Mouse (Mus musculus) adrenal gland, adult 18-20 months (tissue): Measurements from ENCODE around the gene Sf3a3. TPM values are rescaled to one million over a fixed set of nuclear protein-coding genes. Genes with fewer than 3 reads are reported as not detected.
"Not testable (repeated sequence)": the region's sequence is repeated elsewhere in the genome, so short reads cannot be mapped to it uniquely, and the experiment has no call there.

Source experiments
- DNase-seq, 2 experiments: peaks; one replicate each; pipeline ENCODE4 v3.0.0; 2021 to 2022; ENCODE audit warnings: low spot score in 2 of 2
- total RNA-seq, 2 experiments: library from RNA; stranded (reverse); gene quantifications; 1 replicate in 1 of 2; 2 replicates in 1 of 2; pipeline ENCODE4 v1.2.3; 2021

The Sf3a3 gene
- total RNA-seq, 2 experiments from 2014 or later: 33.1 to 34.9 TPM

DNA sequence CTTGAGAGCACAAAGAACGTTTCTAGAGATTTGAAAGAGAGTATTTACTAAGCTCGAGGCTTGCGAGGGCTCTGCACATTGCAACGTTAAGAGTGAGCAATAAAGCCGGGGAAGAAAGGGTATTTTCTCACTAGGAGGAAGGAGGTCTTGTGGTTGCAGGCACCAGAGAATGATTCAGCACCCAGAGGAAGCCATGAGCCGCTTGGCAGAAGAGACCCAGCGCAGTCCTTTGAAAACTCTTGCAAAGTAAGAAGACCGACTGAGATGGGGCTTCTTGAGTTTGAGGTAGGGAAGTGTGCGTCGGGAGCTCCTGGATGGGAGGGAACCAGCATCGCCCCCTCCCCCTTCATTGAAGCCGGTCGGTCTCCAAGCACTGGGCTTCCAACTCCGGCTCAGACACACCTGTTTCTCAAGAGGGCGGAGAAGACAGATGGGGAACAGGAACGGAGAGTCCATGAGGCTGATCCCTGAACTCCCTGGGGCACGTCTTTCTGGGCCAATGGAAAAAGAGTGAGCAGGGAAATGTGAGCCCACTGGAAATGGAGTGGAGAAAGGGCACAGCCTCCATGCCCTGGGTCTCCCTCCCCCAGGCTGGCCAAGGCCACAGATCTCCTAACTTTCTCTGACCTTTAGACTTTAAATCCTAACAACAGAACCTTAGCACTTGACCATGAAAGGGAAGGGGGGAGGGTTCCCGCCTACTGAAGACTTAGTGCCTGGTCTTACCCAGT lies 18.6 kb upstream of the Sf3a3 start:
- no peak for DNase-seq

DNA sequence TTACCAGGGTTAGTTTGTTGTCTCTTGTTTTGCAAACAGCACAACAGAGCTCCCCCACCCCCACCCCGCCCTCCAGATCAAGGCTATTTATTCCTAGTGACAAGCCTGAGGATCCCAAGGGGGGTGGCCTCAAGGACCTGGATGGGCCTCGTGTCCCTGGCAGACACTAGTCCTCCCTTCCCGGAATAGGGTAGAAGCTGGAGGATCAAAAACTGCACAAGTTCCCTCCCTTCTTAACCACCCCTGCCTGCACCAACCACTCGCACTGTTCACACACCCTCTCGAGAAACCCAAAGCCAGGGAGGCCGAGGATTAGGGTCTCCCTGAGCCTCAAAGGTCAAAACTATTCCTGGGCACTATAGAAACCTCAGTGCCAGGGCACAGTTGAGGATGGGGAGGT lies 14.8 kb upstream of the Sf3a3 start:
- no peak for DNase-seq

DNA sequence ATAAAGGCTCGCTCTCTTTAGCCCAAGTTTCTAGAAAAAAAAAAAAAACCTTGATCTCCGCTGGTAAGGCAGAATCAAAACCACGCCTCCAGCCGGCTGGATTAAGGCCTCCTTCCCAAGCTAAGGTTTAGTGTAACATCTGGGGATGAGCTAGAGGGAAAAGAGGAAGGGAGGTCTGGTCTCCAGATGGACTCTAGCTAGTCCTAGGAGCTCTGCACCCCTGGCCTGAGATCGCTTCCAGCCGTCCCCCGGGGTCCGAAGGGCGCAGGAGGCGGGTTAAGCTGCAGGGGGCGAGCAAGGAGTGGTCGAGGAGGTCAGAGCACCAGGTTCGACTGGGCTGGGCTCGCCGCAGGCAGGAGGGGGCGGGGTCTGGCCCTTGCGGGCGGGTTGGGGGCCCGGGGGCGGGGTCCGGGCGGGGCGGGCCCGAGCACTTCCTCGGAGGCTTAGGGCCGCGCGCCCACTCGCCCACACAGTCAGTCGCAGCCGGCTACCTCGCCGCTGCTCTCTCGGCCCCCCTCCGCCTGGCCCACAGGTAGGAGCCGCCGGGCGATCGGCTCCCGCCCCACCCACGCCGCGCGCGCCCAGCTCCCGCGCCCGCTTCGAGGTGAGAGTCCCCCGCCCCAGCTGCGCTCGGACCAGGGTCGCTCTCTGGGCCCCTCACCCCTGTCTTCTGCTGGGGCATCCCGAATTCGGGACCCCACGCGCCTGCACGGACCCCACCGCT lies 14.2 kb upstream of the Sf3a3 start, which contains the start of gene Fhl3:
Gene Fhl3 (plus strand): TSS at position 454 of the 724 bp plus-strand sequence.
- DNase-seq: peak; percentile 53 to 70

DNA sequence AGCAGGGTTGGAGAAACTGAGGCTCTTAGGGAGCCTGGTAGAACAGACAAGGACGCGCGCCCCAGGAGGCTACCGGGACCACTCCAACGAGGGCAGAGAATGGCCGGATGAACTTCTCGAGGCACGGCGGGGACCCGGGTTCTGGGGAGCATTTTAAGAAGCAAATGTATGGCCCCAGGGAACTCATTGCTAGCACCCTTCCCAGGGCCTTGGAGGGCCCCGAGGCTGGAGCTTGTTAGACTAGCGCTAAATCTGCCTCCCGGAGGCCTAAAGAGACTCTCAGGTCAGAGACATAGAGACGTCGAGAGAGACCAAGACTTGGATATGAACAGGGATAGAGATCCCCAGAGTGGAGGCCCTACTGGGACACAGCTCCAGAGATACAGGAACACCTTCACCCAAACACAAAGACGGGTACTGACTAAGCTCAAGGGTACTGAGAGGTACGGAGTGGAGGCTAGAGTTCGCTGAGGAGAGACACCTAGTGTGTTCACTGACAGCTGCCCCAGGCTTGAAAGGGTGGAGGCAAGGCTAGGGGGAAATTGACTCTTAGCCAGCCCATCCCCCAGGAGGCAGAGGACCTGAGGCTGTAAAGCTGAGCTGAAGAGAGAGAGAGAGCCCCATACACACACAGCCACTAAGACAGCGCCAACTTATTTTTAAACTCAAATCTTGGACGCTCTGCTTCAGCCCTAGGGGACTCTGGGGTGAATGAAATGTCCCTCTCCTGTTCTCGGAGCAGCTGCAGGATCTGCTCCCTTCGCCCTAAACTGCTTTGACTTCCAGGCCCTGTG lies 13.3 kb upstream of the Sf3a3 start:
- DNase-seq: peak; percentile 12 to 33

DNA sequence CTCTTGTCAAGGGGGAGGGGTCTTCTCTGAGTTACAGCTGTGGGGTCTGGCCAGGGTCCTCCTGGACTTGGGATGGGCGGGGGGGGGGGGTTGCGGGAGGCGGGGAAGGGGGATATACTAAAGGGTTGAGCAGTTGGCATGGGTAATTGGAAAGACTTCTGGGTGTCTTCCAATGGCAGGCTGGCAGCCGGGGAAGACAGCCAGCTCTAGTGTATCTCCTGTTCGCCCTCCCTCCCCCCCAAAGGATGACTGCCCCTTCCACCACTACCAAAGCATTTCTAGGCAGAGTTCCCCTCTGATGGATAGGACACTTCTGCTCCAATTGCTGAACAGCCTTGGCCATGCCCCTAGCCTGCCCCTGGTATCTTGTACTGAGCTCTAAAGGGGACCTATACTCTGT lies 12.7 kb upstream of the Sf3a3 start:
- no peak for DNase-seq

DNA sequence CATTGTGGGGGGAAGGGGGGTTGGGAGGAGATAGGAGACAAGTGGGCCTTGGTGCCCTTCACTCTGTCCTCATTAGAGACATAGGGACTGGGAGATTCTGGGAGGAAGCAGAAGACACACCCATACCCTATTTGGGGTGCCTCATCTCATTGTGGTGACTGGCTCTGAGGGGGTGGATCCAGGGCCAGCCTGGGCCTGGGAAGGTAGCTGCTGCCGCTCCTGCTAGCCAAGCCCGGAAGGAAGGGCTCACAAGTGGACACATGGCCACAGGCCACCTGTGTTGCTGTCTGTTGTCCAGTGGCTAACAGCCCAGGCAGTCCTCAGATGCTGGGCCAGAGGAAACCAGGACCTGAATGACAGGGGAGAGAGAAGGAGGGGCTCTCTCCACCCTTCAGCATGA lies 11.2 kb upstream of the Sf3a3 start:
- no peak for DNase-seq

DNA sequence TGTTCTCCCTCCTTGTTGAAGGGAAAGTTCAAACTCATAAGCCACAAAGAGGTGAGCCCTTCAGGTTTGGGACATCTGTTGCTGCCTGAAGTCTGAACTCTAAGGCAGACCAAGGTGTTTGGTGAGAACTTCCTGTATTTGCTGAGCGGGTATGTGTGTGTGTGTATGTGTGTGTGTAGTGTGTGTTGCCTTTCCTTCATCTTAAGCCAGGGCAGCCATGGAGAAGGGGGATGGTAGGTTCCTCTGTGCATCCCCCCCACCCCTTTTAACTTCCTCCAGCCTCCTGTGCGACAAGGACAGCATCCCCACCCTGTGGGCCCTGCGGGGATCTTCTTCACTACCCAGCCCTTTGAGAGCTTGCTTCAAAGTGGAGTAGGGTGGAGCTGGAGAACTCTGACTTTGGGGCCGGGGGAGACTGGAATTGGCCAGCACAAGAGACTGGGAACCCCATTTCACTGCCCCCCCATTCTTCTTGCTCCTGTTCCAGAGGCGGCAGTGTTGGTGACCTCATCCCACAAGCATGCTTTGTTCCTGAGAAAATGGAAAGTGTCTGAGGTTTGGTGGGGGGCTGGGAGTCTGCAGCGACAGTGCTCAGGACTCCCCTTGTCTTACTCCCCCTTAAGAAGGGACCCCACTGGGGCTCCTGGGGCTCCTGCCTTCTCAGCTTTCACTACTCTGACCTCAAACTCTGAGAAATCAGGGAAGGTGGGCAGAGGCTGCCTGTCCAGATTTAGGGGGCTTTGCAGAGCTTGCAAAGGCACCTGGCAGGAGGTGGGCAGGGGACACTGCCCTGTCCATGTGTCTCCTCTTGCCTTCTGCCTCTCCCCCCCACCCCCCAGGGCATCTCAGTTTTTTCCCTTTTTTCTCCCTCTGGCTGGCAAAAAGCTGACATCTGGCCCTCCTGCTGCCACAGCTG lies 10.4 kb upstream of the Sf3a3 start:
- no peak for DNase-seq

DNA sequence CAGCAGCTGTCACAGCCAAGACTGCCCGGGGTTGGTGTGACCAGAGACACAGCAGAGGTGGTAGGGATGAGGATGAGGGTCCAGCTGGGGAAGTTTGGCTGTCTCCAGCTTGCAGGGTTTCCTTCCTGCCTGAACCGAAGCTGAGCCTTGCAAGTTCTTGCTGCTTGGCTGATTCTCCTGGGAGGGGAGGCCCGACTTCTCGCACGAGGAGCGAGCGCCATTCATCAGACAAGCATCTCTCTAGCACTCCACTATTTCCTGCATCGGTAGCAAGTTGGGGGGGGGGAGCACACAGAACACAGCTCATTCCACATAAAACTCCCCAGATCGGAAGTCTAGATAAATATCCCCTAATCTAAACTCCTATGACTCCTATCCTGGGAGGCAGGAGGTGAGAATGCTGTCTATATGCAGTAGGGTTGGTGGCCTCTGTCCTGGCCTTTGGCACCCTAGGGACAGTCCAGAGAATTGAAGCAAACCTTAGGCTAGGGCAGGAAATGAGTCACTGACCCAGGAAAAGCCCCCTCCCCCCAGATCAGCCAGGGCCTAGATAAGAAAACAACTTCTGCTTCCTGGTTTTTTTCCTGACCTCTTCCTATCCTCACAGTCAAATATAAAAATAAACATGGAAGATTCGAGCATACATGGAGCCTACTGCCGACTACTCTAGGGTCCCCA lies 9.6 kb upstream of the Sf3a3 start:
- peak; percentile 21 to 34 for DNase-seq

DNA sequence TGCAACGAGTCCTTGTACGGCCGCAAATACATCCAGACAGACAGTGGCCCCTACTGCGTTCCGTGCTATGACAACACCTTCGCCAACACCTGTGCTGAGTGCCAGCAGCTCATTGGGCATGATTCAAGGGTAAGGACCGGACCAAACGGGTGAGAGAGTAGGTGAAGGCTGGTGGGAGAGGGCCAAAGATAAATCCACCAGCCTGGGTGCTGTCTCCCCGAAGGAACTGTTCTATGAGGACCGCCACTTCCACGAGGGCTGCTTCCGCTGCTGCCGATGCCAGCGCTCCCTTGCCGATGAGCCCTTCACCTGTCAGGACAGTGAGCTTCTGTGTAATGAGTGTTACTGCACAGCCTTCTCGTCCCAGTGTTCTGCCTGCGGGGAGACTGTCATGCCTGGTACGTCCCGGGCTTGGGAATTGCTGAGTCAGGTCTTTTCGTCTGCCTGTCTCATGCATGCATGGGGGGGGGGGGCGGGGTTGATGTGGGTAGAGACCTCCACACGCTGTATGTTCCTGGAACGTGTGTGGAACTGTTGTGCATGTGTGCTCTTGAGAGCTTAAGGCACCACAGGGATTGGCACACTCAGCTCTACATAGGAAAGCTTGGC lies 8.8 kb upstream of the Sf3a3 start:
- DNase-seq: no peak

DNA sequence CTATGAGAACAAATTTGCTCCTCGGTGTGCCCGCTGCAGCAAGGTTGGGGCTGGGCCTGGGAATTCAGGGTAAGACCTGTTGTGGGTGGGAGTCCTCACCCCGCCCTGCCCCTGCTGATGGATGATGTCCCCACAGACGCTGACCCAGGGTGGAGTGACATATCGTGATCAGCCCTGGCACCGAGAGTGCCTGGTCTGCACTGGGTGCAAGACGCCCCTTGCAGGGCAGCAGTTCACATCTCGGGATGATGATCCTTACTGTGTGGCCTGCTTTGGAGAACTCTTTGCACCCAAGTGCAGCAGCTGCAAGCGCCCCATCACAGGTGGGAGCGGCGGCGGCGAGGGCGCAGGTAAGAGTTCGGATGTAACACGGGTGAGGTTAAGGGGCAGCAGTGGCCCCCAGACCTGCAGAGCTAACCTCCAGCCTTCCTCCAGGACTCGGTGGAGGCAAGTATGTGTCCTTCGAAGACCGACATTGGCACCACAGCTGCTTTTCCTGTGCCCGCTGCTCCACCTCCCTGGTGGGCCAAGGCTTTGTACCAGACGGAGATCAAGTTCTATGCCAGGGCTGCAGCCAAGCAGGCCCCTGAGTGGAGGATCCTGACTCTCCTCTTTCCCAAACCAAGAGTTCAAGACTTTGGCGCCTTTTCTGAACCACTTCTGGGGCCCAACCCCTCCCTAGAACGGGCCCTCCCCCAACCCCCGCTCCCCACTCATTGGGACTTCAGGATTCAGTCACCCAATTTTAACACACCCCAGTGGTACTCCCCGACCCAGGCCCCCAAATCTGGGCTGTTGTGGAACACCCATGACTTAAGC lies 7.0 kb upstream of the Sf3a3 start:
- DNase-seq: not testable (repeated sequence)

DNA sequence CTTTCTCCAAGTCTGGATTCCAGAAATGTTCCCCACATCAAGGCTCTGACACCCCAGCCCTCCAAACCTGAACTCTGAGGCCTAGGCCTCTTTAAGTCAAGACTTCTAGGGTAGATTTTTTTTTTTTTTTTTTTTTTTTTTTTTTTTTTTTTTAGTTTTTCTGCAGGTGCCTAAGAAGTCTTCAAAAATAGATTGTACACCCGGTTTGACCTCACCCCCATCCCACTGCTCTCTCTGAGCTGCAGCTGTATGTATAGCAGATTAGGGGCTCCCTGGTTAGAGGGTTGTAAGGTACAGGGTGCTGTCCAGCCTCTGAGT lies 6.4 kb upstream of the Sf3a3 start:
- DNase-seq: not testable (repeated sequence)

DNA sequence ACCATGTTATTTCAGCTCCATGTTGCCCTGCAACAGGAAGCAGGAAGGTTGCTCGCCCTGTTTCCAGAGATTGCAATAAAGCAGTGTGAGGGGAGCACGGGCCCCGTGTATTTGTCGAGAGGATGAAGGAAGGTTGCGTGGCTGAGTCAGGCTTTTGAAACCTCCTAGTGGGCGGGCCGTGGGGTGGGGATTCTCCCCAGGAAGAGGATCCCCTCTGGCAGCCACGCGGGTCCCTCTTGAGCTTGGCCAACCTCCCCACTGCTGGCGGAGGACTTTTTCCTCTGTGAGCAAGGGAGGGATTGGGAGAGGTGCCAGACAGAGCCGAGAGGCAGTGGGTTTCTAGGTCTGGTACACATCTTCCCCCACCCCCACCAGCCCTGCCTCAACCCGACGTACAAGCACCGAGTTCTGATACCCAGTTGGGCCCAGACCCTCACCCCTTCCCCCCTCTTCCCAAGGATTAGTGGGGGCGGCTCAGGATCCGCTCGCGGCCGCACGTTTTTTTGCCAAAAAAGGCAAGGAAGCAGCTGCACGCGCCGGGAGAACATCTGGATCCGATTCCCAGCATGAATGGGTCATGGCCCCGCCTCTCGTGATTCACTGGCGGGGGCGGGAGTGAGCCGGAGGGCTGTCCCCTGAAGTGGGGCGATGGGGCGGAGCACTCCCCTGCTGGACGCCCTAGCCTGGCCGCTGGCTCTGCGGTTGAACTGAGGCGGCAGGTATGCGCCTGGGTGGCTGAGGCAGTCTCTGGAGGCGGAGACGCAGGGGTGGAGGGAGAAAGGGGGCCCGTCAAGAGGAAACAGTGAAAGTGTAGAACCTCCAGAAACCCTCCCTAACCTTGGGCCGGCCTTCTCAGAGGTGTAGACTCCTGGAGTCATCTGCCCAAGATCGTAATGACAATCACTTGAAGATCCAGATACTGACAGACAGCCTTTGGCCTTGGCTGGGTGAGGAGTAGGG lies 5.8 kb upstream of the Sf3a3 start:
- DNase-seq: peak; percentile 93

DNA sequence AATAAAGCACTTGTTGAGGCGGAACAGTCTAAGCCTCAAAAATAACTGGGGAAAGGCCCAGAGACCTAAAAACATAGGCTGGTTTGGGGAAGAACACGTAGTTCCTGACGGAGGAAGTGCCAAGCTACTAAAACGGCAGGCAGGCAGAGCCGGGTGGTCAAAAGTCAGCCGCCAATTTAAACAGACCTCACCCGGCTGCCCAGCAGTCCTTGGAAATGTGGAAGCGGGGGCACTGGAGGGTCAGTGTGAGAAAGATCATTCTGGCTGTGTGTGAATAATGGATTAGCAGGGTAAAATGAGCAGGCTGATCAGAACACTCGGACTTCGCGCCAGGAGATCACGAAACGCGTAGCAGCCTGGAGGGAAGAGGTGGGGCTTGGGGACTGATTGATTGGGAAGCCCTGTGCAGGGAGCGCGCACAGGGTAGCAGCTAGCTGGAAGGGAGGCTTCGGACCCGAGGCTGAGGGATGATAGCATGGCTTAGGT lies 4.6 kb upstream of the Sf3a3 start:
- DNase-seq: peak; percentile 49 to 57

DNA sequence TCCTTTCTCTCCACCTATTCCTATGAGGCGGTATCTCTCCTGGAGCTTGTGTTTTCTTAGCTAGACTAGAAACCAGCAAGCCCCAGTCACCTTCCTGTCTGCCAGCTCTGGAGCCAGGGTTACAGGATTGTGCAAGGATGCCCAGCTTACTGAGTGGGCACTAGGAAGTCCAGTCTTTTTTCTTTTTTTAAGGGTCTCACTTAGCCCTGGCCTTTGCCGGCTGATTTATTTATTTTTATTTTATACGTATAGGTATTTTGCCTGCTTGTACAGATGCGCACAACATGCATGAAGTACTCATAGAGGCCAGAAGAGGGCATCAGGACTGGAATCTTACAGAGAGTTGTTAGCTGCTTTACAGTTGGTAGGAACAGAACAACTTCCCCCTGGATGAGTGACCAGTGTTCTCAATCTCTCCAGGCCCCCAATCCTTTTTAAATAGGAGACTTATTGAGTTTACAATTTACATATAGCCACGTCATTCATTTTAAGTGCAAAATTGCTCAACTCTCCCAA lies 3.7 kb upstream of the Sf3a3 start:
- peak in 1 of 2 experiments; percentile 22 for DNase-seq

DNA sequence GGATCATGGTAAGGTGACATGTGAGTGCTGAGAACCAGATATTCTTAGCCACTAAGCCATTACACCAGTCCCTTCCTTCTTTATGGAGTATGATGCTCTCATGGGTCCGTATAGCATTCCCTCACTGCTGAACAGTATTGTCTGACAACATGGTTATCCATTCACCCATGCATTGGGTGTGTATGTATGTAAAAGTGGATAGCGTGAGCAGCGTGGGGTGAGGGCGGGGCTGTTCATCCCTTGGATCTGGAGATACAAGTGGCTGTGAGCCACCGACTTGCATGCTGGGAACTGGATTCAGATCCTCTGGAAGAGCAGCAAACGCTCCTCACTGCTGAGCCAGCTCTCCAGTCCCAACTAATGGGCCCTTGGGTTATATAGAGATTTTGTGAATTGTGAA lies 2.0 kb upstream of the Sf3a3 start:
- DNase-seq: no peak

DNA sequence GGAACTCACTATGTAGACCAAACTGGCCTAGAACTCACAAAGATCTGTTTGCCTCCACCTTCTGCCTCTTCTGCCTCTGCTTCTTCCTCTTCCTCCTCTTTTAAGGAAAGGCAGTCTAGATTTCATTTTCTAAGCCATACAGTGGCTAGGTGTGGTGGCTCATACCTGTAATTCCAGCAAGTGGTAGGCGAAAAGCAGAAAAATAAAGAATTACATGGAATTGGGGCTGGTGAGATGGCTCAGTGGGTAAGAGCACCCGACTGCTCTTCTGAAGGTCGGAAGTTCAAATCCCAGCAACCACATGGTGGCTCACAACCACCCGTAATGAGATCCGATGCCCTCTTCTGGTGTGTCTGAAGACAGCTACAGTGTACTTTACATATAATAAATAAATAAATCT lies 726 bp upstream of the Sf3a3 start:
- DNase-seq: not testable (repeated sequence)

DNA sequence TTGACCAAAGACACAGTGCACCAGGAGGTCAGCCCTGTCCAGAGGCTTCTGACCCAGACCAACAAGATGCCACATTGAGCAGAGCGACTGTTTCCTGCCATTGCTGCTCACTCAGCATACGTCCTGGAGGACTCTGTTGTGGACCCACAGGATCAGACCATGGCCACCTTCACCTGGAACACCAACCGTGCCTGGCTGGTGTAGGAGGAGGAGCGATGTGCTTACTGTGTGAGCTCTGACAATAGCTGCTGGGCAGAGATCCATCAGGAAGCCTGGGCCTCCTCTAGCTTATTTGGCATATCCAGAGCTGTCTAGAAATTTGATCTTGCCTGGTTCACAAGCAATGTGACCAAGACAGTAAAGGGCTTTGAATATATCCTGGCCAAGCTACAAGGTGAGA lies 4.5 kb downstream of the Sf3a3 start:
- DNase-seq: no peak
